Comparison of ENCODE assay signal across 21 mouse cellular contexts in the genomic region with DNA sequence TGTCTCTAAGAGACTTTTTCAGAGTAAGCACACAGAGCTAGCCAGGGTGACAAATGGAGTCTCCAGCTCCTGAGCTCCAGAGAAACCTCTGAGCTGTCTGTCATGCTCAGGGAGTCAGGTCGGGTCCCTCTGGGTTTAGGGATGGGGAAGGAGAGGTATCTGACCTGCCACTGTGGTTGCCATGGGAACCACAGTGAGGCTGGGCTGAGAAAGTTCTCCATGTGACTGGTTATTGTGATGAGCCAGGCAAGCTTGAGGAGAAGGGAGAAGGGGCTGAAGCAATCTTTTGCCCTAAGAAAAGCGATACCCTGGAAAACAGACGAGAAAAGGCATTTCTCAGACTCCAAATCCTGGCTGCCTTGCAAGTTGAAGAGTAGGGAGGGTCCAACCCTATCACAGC.
A peak's percentile ranks its signal among the peaks of the same experiment; 100 is the strongest.
DNase-seq lines count a peak whose midpoint lies in the region; ATAC-seq lines count a peak whose summit lies in the region.
"Had no signal": no experiment of that assay in that cellular context is flagged by ENCODE, and none has a peak within 500 bp of the region (broad histone marks: within the 10 kb centered on the region; RNA-seq: fewer than 3 reads in every experiment).

No protein-coding gene starts in this region.

- H3K36me3 ChIP-seq in heart, embryonic 11.5 days (ENCODE audit: control insufficient read depth, insufficient read depth, low read length): no peaks in the 10 kb centered on the region
- no peaks in the 10 kb centered on the region for H3K36me3 ChIP-seq in embryonic facial prominence, embryonic 10.5 days (replicated peaks)
- H3K36me3 ChIP-seq: liver, embryonic 15.5 days; neural tube, embryonic 15.5 days had no signal

- no peak overlapping the region for H3K27ac ChIP-seq in heart, embryonic 11.5 days (ENCODE audit: low read depth, low read length)
- peak overlapping the region; percentile 31; the same call in 1 of the 2 replicates for H3K27ac ChIP-seq in embryonic facial prominence, embryonic 10.5 days (replicated peaks)
- H3K27ac ChIP-seq: liver, embryonic 15.5 days; neural tube, embryonic 15.5 days had no signal

- no peak for ATAC-seq in heart, embryonic 11.5 days (replicated peaks; ENCODE audit: insufficient number of reproducible peaks, low FRiP score, low TSS enrichment)

- H3K4me1 ChIP-seq in heart, embryonic 11.5 days (ENCODE audit: control insufficient read depth, insufficient read depth, low read length): 0 out of 2 replicates have a peak, but pooled peaks cover 3% of the 10 kb centered on the region
- peaks cover 62% of the 10 kb centered on the region for H3K4me1 ChIP-seq in embryonic facial prominence, embryonic 10.5 days
- H3K4me1 ChIP-seq: liver, embryonic 15.5 days; megakaryocyte, embryonic 14.5 days had no signal

- no peak overlapping the region for H3K4me2 ChIP-seq in heart, embryonic 11.5 days
- H3K4me2 ChIP-seq: liver, embryonic 15.5 days; neural tube, embryonic 15.5 days had no signal

- H3K9ac ChIP-seq in heart, embryonic 11.5 days (ENCODE audit: low read depth, low read length): 0 out of 2 replicates have a peak overlapping the region, but pooled peaks have one; percentile 5
- H3K9ac ChIP-seq: liver, embryonic 15.5 days; neural tube, embryonic 15.5 days had no signal

- no peaks in the 10 kb centered on the region for H3K9me3 ChIP-seq in heart, embryonic 11.5 days (replicated peaks; ENCODE audit: control insufficient read depth, low read length)
- no peaks in the 10 kb centered on the region for H3K9me3 ChIP-seq in embryonic facial prominence, embryonic 10.5 days
- H3K9me3 ChIP-seq: liver, embryonic 15.5 days; neural tube, embryonic 15.5 days had no signal

- H3K4me3 ChIP-seq in heart, embryonic 11.5 days (ENCODE audit: low read depth, low read length): no peak overlapping the region
- H3K4me3 ChIP-seq in embryonic facial prominence, embryonic 10.5 days: no peak overlapping the region
- H3K4me3 ChIP-seq: liver, embryonic 15.5 days; megakaryocyte, embryonic 14.5 days; myocyte; neural tube, embryonic 15.5 days had no signal

- 33% methylated on average over 3 of the region's 3 CpGs for WGBS in heart, embryonic 11.5 days (ENCODE audit: insufficient replicate concordance)
- WGBS in embryonic facial prominence, embryonic 10.5 days: 32% methylated on average over 3 of the region's 3 CpGs

- H3K27me3 ChIP-seq in heart, embryonic 11.5 days (ENCODE audit: control insufficient read depth, insufficient read depth, low read length): peaks cover 13% of the 10 kb centered on the region
- H3K27me3 ChIP-seq in embryonic facial prominence, embryonic 10.5 days (replicated peaks; ENCODE audit: low read depth, poor library complexity, severe bottlenecking): peaks cover 15% of the 10 kb centered on the region
- H3K27me3 ChIP-seq: neural tube, embryonic 15.5 days had no signal

- DNase-seq in heart, postnatal 4 days: no peak
- DNase-seq in 3T3-L1 (ENCODE audit: low read depth, low spot score): peak; percentile 17
- DNase-seq in ES-CJ7 (ENCODE audit: low read depth, low spot score): peak; percentile 8
- DNase-seq in embryonic facial prominence, embryonic 10.5 days (ENCODE audit: low spot score): no peak
- no peak for DNase-seq in right cerebral cortex, postnatal 36 days (ENCODE audit: low spot score in 2 of 2)
- no peak for DNase-seq in frontal cortex, postnatal 10 days (ENCODE audit: low spot score in 2 of 2)
- DNase-seq: adrenal gland, postnatal 14 days; cerebellum, adult 2 months; gastrocnemius, postnatal 25 days; kidney, adult 2 months; kidney, postnatal 25 days; layer of hippocampus, adult 9-11 months; lung, postnatal 10 days; right cerebral cortex, adult 18-20 months; spleen, adult 18-20 months; thymus, adult 2 months had no signal

Comparison
In these comparisons a context has a peak if more than half of its experiments do, and no peak if none do; other contexts are left out.
1. DNase-seq: peak in 3T3-L1 (single experiment) and ES-CJ7 (single experiment); none in heart, postnatal 4 days (single experiment), embryonic facial prominence, embryonic 10.5 days (single experiment), right cerebral cortex, postnatal 36 days (0 of 2) and frontal cortex, postnatal 10 days (0 of 2).